Mouse (Mus musculus): ENCODE data around the gene Shld2.
A peak's percentile ranks its signal among the peaks of the same experiment; 100 is the strongest.

The Shld2 gene

DNA sequence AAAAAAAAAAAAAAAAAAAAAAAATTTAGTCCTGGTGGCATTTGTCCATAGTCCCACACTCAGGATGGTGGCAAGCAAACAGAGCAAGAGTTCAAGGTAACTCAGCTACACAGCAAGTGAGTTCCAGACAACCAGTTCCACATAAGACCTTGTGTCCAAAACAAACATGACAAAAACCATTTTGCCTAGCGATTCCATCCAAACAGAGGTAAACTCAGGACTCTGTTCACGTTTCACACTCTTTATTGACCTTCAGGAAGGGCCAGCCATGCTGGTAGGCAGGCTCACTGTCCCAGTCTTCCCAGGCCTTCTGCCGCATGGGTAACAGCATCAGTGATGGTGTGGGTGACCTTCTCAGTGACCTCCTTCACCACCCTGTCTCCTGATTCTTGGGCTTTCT is 41.4 kb upstream of the Shld2 start:
- Histone ChIP-seq H3K27me3 (ENCODE audit: insufficient read depth, low read length) (no peaks in the 10 kb centered on the region), H3K9me3 (ENCODE audit: low read length) (no peaks in the 10 kb centered on the region), H3K4me1 (replicated peaks; ENCODE audit: low read depth, low read length) (peaks cover 93% of the 10 kb centered on the region), H3K4me3 (replicated peaks; ENCODE audit: low read length) (peak overlapping the region; percentile 7; the same call in 1 of the 2 replicates), H3K36me3 (ENCODE audit: insufficient read depth, low read length) (0 out of 2 replicates have a peak, but pooled peaks cover 11% of the 10 kb centered on the region)
- TF ChIP-seq NANOG (IDR thresholded peaks at IDR 0.05; ENCODE audit: borderline replicate concordance, low read length) (no peak), CTCF (conservative IDR thresholded peaks at IDR 0.05; ENCODE audit: low read length) (no peak), POU5F1 (IDR thresholded peaks at IDR 0.05; ENCODE audit: borderline replicate concordance, low read length) (no peak)

DNA sequence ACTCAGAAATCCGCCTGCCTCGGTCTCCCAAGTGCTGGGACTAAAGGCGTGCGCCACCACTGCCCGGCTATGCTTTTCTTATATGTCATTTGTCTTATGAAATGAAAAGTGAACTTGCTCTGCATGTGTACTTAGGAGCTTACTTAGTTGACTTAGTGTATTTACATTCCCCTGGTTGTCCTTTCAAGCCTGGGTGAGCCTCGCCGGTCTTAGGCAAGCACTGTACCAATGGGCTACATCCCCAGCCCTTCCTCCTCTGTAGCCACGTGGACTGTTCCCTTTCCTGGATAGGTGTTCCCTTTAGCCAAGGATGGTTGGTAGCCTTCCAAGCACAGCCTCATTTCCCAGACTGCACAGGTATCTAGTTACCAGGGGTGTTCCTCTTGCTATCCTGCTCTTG is 38.7 kb upstream of the Shld2 start:
- H3K36me3 ChIP-seq (ENCODE audit: insufficient read depth, low read length): peaks cover 27% of the 10 kb centered on the region
- peak overlapping the region; percentile 26; the same call in 1 of the 2 replicates for H3K4me3 ChIP-seq (replicated peaks; ENCODE audit: low read length)
- no peaks in the 10 kb centered on the region for H3K9me3 ChIP-seq (ENCODE audit: low read length)
- TF ChIP-seq CTCF (conservative IDR thresholded peaks at IDR 0.05; ENCODE audit: low read length) (no peak), NANOG (IDR thresholded peaks at IDR 0.05; ENCODE audit: borderline replicate concordance, low read length) (no peak), POU5F1 (IDR thresholded peaks at IDR 0.05; ENCODE audit: borderline replicate concordance, low read length) (no peak)
- no peaks in the 10 kb centered on the region for H3K27me3 ChIP-seq (ENCODE audit: insufficient read depth, low read length)
- peaks cover 76% of the 10 kb centered on the region for H3K4me1 ChIP-seq (replicated peaks; ENCODE audit: low read depth, low read length)

DNA sequence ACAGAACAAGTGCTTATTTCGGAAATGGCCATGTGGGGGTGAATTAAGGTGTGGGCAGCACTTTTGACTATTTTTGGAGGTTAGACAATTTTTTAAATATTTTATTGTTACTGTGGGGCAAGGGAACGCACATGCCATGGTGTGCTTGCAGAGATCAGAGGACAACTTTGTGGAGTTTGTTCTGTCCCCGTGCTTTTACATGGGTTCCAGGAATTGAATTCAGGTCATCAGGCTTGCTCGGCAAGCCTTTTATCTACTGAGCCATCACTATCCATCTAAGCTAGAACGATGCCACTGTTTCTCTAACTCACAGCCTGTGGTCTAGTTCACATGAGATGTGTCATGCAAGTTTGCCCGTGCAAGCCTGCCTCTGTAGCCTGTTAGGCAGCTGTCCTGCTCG is 38.0 kb upstream of the Shld2 start:
- Histone ChIP-seq H3K27me3 (ENCODE audit: insufficient read depth, low read length) (no peaks in the 10 kb centered on the region), H3K36me3 (ENCODE audit: insufficient read depth, low read length) (peaks cover 32% of the 10 kb centered on the region), H3K4me3 (replicated peaks; ENCODE audit: low read length) (no peak overlapping the region), H3K4me1 (replicated peaks; ENCODE audit: low read depth, low read length) (peaks cover 69% of the 10 kb centered on the region), H3K9me3 (ENCODE audit: low read length) (no peaks in the 10 kb centered on the region)
- TF ChIP-seq CTCF (conservative IDR thresholded peaks at IDR 0.05; ENCODE audit: low read length): no peak
- TF ChIP-seq NANOG (IDR thresholded peaks at IDR 0.05; ENCODE audit: borderline replicate concordance, low read length): no peak
- no peak for TF ChIP-seq POU5F1 (IDR thresholded peaks at IDR 0.05; ENCODE audit: borderline replicate concordance, low read length)

DNA sequence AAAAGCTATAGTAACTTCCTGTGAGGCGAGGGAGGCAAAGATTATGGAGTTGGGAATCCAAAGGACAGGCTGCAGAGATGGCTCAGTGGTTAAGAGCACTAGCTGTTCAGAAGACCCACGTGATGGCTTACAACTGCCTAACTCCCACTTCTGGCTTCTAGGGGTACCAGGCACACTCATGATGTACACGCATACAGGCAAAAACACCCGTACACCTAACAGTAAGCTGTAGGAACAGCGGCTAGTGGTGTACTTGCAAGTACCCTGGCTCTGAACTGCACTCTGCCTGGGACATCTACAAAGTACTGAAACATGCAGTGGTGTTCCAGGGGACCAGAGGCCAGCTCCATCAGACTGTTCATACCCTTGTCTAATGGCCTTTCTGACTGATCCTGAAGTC is 36.8 kb upstream of the Shld2 start:
- Histone ChIP-seq H3K36me3 (ENCODE audit: insufficient read depth, low read length) (peaks cover 44% of the 10 kb centered on the region), H3K4me3 (replicated peaks; ENCODE audit: low read length) (no peak overlapping the region), H3K4me1 (replicated peaks; ENCODE audit: low read depth, low read length) (peaks cover 56% of the 10 kb centered on the region), H3K27me3 (ENCODE audit: insufficient read depth, low read length) (no peaks in the 10 kb centered on the region), H3K9me3 (ENCODE audit: low read length) (no peaks in the 10 kb centered on the region)
- no peak for TF ChIP-seq CTCF (conservative IDR thresholded peaks at IDR 0.05; ENCODE audit: low read length)
- TF ChIP-seq NANOG (IDR thresholded peaks at IDR 0.05; ENCODE audit: borderline replicate concordance, low read length): no peak
- no peak for TF ChIP-seq POU5F1 (IDR thresholded peaks at IDR 0.05; ENCODE audit: borderline replicate concordance, low read length)

DNA sequence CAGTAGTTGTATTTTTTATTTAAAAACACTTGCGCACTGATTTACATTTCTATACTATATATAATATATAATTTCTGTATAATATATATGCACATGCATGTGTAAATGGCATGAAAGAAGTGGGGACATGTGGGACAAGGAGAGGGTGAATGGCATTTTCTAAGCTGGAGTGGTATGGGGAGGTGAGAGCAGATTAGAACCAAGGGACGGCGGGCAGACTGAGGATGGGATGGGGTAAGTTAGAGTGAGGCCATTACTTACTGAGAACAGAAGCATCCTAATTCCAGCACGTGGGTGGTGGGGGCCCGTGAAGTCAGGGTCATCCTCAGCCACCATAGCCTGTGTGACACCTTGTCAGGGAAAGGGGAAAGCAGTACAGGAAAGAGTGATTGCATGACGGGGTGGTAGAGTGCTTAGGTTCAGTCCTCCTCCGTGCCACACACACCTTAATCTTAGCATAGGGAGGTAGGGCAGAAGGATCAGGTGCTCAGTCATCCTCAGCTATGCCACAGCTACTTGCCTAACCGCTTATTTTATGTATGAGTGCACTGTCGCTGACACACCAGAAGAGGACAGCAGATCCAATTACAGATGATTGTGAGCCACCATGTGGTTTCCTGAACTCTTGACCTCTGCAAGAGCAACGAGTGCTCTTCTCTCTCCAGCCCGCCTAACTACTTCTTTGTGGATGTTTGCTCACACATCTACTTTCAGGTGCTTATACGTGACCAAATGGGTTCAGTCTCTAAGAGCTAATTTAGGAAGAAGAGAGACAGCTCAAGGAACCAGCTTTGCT is 35.7 kb upstream of the Shld2 start:
- peaks cover 51% of the 10 kb centered on the region for H3K36me3 ChIP-seq (ENCODE audit: insufficient read depth, low read length)
- TF ChIP-seq POU5F1 (IDR thresholded peaks at IDR 0.05; ENCODE audit: borderline replicate concordance, low read length): no peak
- peak; percentile 44 for TF ChIP-seq CTCF (conservative IDR thresholded peaks at IDR 0.05; ENCODE audit: low read length)
- no peak for TF ChIP-seq NANOG (IDR thresholded peaks at IDR 0.05; ENCODE audit: borderline replicate concordance, low read length)
- H3K4me3 ChIP-seq (replicated peaks; ENCODE audit: low read length): no peak overlapping the region
- H3K9me3 ChIP-seq (ENCODE audit: low read length): no peaks in the 10 kb centered on the region
- H3K4me1 ChIP-seq (replicated peaks; ENCODE audit: low read depth, low read length): peaks cover 45% of the 10 kb centered on the region
- H3K27me3 ChIP-seq (ENCODE audit: insufficient read depth, low read length): no peaks in the 10 kb centered on the region

DNA sequence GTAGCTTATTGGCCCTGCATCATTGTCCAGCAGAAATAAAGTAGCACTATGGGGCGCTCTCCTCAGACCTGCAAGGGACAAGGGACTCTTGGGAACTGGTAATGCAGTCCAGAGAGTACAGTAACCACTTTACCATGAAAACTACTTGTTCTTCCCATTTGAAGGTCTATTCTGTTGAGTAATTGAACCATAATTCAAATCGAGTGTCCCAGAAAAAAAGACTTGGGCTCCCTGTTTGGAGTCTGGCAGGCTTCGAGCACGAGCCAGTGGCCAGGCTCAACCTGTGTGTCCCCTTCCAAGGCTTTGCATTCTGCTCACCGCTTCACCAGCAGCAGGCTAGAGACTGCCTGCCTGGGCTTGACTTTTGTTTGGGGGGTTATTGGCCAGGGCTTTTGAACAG is 34.1 kb upstream of the Shld2 start:
- no peak for TF ChIP-seq CTCF (conservative IDR thresholded peaks at IDR 0.05; ENCODE audit: low read length)
- no peak for TF ChIP-seq POU5F1 (IDR thresholded peaks at IDR 0.05; ENCODE audit: borderline replicate concordance, low read length)
- TF ChIP-seq NANOG (IDR thresholded peaks at IDR 0.05; ENCODE audit: borderline replicate concordance, low read length): no peak
- no peaks in the 10 kb centered on the region for H3K9me3 ChIP-seq (ENCODE audit: low read length)
- H3K27me3 ChIP-seq (ENCODE audit: insufficient read depth, low read length): no peaks in the 10 kb centered on the region
- no peak overlapping the region for H3K4me3 ChIP-seq (replicated peaks; ENCODE audit: low read length)
- peaks cover 34% of the 10 kb centered on the region for H3K4me1 ChIP-seq (replicated peaks; ENCODE audit: low read depth, low read length)
- H3K36me3 ChIP-seq (ENCODE audit: insufficient read depth, low read length): peaks cover 66% of the 10 kb centered on the region

DNA sequence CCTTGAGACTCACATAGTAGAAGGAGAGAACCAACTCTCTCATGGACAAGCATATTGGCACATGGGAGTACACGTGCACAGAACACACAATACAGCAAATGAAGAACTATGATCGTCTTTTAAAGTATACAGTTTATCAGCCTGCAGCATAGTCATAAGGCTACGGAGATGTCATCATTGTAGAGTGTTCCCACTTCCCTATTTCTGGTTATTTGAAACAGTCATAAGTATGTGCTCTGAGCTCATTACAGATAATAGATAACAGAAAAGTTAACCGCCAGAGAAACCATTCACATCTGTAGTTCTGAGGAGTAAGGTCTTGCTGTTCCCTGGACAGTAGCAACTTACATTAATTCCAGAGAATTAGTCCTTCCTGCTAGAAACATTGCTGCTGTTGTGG is 32.8 kb upstream of the Shld2 start:
- H3K36me3 ChIP-seq (ENCODE audit: insufficient read depth, low read length): peaks cover 78% of the 10 kb centered on the region
- no peak overlapping the region for H3K4me3 ChIP-seq (replicated peaks; ENCODE audit: low read length)
- H3K27me3 ChIP-seq (ENCODE audit: insufficient read depth, low read length): no peaks in the 10 kb centered on the region
- H3K9me3 ChIP-seq (ENCODE audit: low read length): no peaks in the 10 kb centered on the region
- no peak for TF ChIP-seq NANOG (IDR thresholded peaks at IDR 0.05; ENCODE audit: borderline replicate concordance, low read length)
- no peak for TF ChIP-seq POU5F1 (IDR thresholded peaks at IDR 0.05; ENCODE audit: borderline replicate concordance, low read length)
- no peak for TF ChIP-seq CTCF (conservative IDR thresholded peaks at IDR 0.05; ENCODE audit: low read length)
- H3K4me1 ChIP-seq (replicated peaks; ENCODE audit: low read depth, low read length): peaks cover 21% of the 10 kb centered on the region

DNA sequence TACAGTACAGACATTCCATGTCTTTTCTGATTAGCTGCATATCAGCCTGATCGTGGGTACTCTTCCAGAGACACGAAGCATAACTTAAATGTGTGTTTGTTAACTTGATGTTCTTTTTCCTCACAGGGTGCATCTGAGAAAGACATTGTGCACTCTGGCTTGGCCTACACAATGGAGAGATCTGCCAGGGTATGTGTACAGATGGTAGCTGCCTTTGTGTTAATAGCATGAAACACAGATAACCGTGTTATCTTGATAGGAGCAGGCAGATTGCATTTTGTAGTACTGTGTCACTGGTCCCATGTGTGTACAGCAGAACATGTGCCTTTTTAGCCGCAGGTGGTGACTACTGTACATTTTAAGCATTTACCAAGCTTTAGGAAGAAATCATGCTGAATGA is 31.7 kb upstream of the Shld2 start:
- Histone ChIP-seq H3K4me1 (replicated peaks; ENCODE audit: low read depth, low read length) (peaks cover 10% of the 10 kb centered on the region), H3K36me3 (ENCODE audit: insufficient read depth, low read length) (peaks cover 82% of the 10 kb centered on the region), H3K4me3 (replicated peaks; ENCODE audit: low read length) (no peak overlapping the region), H3K9me3 (ENCODE audit: low read length) (no peaks in the 10 kb centered on the region), H3K27me3 (ENCODE audit: insufficient read depth, low read length) (no peaks in the 10 kb centered on the region)
- no peak for TF ChIP-seq CTCF (conservative IDR thresholded peaks at IDR 0.05; ENCODE audit: low read length)
- TF ChIP-seq POU5F1 (IDR thresholded peaks at IDR 0.05; ENCODE audit: borderline replicate concordance, low read length): no peak
- TF ChIP-seq NANOG (IDR thresholded peaks at IDR 0.05; ENCODE audit: borderline replicate concordance, low read length): no peak
